Mouse (Mus musculus) heart, postnatal 0 days (tissue): ENCODE measurements around the gene Tgtp2.

Experiments used
- CTCF ChIP-seq: IDR thresholded peaks from 2 replicates; pipeline ENCODE4 v1.5.1; 2016; ENCODE audit warnings: antibody characterized with exemption, control low read depth, low read depth
- EP300 ChIP-seq: IDR thresholded peaks from 2 replicates; pipeline ENCODE4 v1.6.1; 2016; ENCODE audit warnings: antibody characterized with exemption, low read depth

GRCm38 (mm10) chr11:49080636-49081035 is 16.6 kb upstream of the Tgtp2 start:
- no peak for TF ChIP-seq CTCF
- no peak for TF ChIP-seq EP300
